Mouse (Mus musculus): ENCODE measurements around the gene Heatr9.

GRCm38 (mm10) chr11:83563754-83564153 lies 41.8 kb upstream of the Heatr9 start:
- TF ChIP-seq CTCF (IDR thresholded peaks at IDR 0.05; ENCODE audit: low read depth, low read length): no peak
- TF ChIP-seq POLR2A (IDR thresholded peaks at IDR 0.05; ENCODE audit: insufficient read depth, low read length): no peak
